Mouse (Mus musculus) neural tube, embryonic 11.5 days (tissue): ENCODE results near the gene Gm12216. TPM values are rescaled to one million over a fixed set of nuclear protein-coding genes. Genes with fewer than 3 reads are reported as not detected.
"Not testable (repeated sequence)": the region's sequence is repeated elsewhere in the genome, so short reads cannot be mapped to it uniquely, and the experiment has no call there.

ENCODE experiments used
- ATAC-seq: fragments of 200-750 bp; cut with Nextera tagmentation; 2 replicates; pipeline ENCODE4 v1.8.0; 2017; ENCODE audit warnings: moderate number of reproducible peaks, mild to moderate bottlenecking, moderate TSS enrichment, moderate library complexity; ENCODE audit not compliant: insufficient read depth, low FRiP score, low TSS enrichment
- DNase-seq: peaks from one replicate; pipeline ENCODE4 v3.0.0-alpha.2; 2015; ENCODE audit warnings: low spot score
- H3K27ac ChIP-seq: fragments of 300-500 bp; sonication (generic); 2 replicates; pipeline ENCODE4 v1.5.1; 2014; ENCODE audit warnings: low read depth, mild to moderate bottlenecking, low read length
- H3K27me3 ChIP-seq: fragments of 300-500 bp; sonication (generic); 2 replicates; pipeline ENCODE4 v1.6.1; 2014; ENCODE audit warnings: mild to moderate bottlenecking, low read length, mixed read lengths; ENCODE audit not compliant: control insufficient read depth, insufficient read depth
- H3K36me3 ChIP-seq: fragments of 300-500 bp; sonication (generic); 2 replicates; pipeline ENCODE4 v1.6.1; 2014; ENCODE audit warnings: mild to moderate bottlenecking, low read length, moderate library complexity, mixed read lengths; ENCODE audit not compliant: control insufficient read depth, insufficient read depth
- H3K4me1 ChIP-seq: fragments of 300-500 bp; sonication (generic); 2 replicates; pipeline ENCODE4 v1.6.1; 2014; ENCODE audit warnings: low read length, mixed read lengths; ENCODE audit not compliant: control insufficient read depth, insufficient read depth
- H3K4me2 ChIP-seq: fragments of 300-500 bp; sonication (generic); 2 replicates; pipeline ENCODE4 v1.6.1; 2014; ENCODE audit warnings: low read depth, mild to moderate bottlenecking, moderate library complexity
- H3K4me3 ChIP-seq: fragments of 300-500 bp; sonication (generic); 2 replicates; pipeline ENCODE4 v1.5.1; 2014; ENCODE audit warnings: low read depth, low read length
- H3K9ac ChIP-seq: fragments of 300-500 bp; sonication (generic); 2 replicates; pipeline ENCODE4 v1.6.1; 2014; ENCODE audit warnings: mild to moderate bottlenecking, low read length
- H3K9me3 ChIP-seq: fragments of 300-500 bp; sonication (generic); 2 replicates; pipeline ENCODE4 v1.6.1; 2016; ENCODE audit warnings: low read length; ENCODE audit not compliant: control insufficient read depth
- WGBS: fragments of 180-500 bp; shearing (Covaris S2); extraction: QIAGEN DNeasy Blood & Tissue Kit; methylation state at CpG from one replicate; pipeline ENCODE4 v1.1.7; 2014; 5-methylcytosine and 5-hydroxymethylcytosine counted together
- polyA plus RNA-seq: library from polyadenylated mRNA; unstranded; fragments of >200 nt; fragmentation: Nextera tagmentation; extraction: Ambion mirVana; gene quantifications from 2 replicates; pipeline ENCODE4 v1.2.1, GENCODE M21; 2014

Gm12216 gene
- polyA plus RNA-seq, 1 experiment from 2014 or later: not detected

- Histone ChIP-seq H3K4me3 (no peak overlapping the region), H3K36me3 (no peaks in the 10 kb centered on the region), H3K27ac (no peak overlapping the region), H3K27me3 (no peaks in the 10 kb centered on the region), H3K9me3 (no peaks in the 10 kb centered on the region), H3K4me2 (no peak overlapping the region), H3K9ac (no peak overlapping the region), H3K4me1 (no peaks in the 10 kb centered on the region)
- 89% methylated on average over 2 of the region's 2 CpGs for WGBS
- DNase-seq: no peak
- ATAC-seq: no peak
These were observed 24.2 kb upstream of the Gm12216 start for GRCm38 (mm10) chr11:53883287-53883686.

GRCm38 (mm10) chr11:53878096-53878495 lies 19.0 kb upstream of the Gm12216 start:
- ATAC-seq, H3K4me3 ChIP-seq, H3K4me1 ChIP-seq, DNase-seq, H3K9ac ChIP-seq, H3K9me3 ChIP-seq, H3K27ac ChIP-seq, H3K4me2 ChIP-seq, H3K27me3 ChIP-seq, H3K36me3 ChIP-seq: not testable (repeated sequence)
- WGBS: 84% methylated on average over 5 of the region's 5 CpGs

GRCm38 (mm10) chr11:53876488-53876887 lies 17.4 kb upstream of the Gm12216 start:
- Histone ChIP-seq H3K4me3 (no peak overlapping the region), H3K27ac (no peak overlapping the region), H3K9ac (no peak overlapping the region), H3K27me3 (no peaks in the 10 kb centered on the region), H3K36me3 (no peaks in the 10 kb centered on the region), H3K4me2 (no peak overlapping the region), H3K9me3 (no peaks in the 10 kb centered on the region), H3K4me1 (no peaks in the 10 kb centered on the region)
- no peak for DNase-seq
- ATAC-seq: no peak
- 82% methylated on average over 4 of the region's 4 CpGs for WGBS

- ATAC-seq: no peak
- DNase-seq: no peak
- Histone ChIP-seq H3K4me3 (no peak overlapping the region), H3K4me1 (no peaks in the 10 kb centered on the region), H3K27ac (no peak overlapping the region), H3K9me3 (no peaks in the 10 kb centered on the region), H3K9ac (no peak overlapping the region), H3K27me3 (no peaks in the 10 kb centered on the region), H3K4me2 (no peak overlapping the region), H3K36me3 (no peaks in the 10 kb centered on the region)
- WGBS: 70% methylated on average over 4 of the region's 4 CpGs
These were observed 15.7 kb upstream of the Gm12216 start for GRCm38 (mm10) chr11:53874706-53875105.

- H3K27ac ChIP-seq, H3K36me3 ChIP-seq, H3K4me3 ChIP-seq, H3K4me1 ChIP-seq, H3K9ac ChIP-seq, DNase-seq, H3K9me3 ChIP-seq, ATAC-seq, H3K4me2 ChIP-seq, H3K27me3 ChIP-seq: not testable (repeated sequence)
- WGBS: 65% methylated on average over 5 of the region's 5 CpGs
These were observed 15.1 kb upstream of the Gm12216 start for GRCm38 (mm10) chr11:53873909-53874704.

GRCm38 (mm10) chr11:53871786-53872507 lies 12.9 kb upstream of the Gm12216 start:
- Histone ChIP-seq H3K9me3 (no peaks in the 10 kb centered on the region), H3K4me1 (no peaks in the 10 kb centered on the region), H3K27me3 (no peaks in the 10 kb centered on the region), H3K9ac (no peak overlapping the region), H3K4me3 (no peak overlapping the region), H3K4me2 (no peak overlapping the region), H3K36me3 (no peaks in the 10 kb centered on the region), H3K27ac (no peak overlapping the region)
- DNase-seq (no peak), ATAC-seq (no peak)
- 88% methylated on average over 2 of the region's 2 CpGs for WGBS

- no peak for ATAC-seq
These were observed 10.1 kb upstream of the Gm12216 start for GRCm38 (mm10) chr11:53869172-53869571.

GRCm38 (mm10) chr11:53868323-53868722 lies 9.3 kb upstream of the Gm12216 start:
- H3K4me3 ChIP-seq, H3K9me3 ChIP-seq, H3K9ac ChIP-seq, ATAC-seq, H3K27me3 ChIP-seq, H3K4me2 ChIP-seq, H3K27ac ChIP-seq, DNase-seq, H3K4me1 ChIP-seq, H3K36me3 ChIP-seq: not testable (repeated sequence)
- WGBS: 36% methylated on average over 5 of the region's 5 CpGs

More at GRCm38 (mm10) chr11:53869172-53869571, 10.1 kb upstream of the Gm12216 start:
- DNase-seq: no peak
- H3K4me1 ChIP-seq: no peaks in the 10 kb centered on the region
- no peaks in the 10 kb centered on the region for H3K27me3 ChIP-seq
- no peak overlapping the region for H3K9ac ChIP-seq
- no peak overlapping the region for H3K27ac ChIP-seq
- H3K36me3 ChIP-seq: no peaks in the 10 kb centered on the region
- no peak overlapping the region for H3K4me3 ChIP-seq
- no peak overlapping the region for H3K4me2 ChIP-seq
- WGBS: 95% methylated on average over 5 of the region's 5 CpGs
- no peaks in the 10 kb centered on the region for H3K9me3 ChIP-seq
